Mouse (Mus musculus): ENCODE data around the gene Akap2.

- no peak for TF ChIP-seq CTCF (IDR thresholded peaks at IDR 0.05; ENCODE audit: low read depth, low read length)
- TF ChIP-seq GATA1 (IDR thresholded peaks at IDR 0.05; ENCODE audit: borderline replicate concordance, low read length): no peak
- TF ChIP-seq TAL1 (conservative IDR thresholded peaks at IDR 0.05; ENCODE audit: low read depth, low read length): no peak
Observed at GRCm38 (mm10) chr4:57924556-57925071, 207.2 kb downstream of the Akap2 start.
